Mouse (Mus musculus): Measurements from ENCODE around the gene Abce1. TPM values are rescaled to one million over a fixed set of nuclear protein-coding genes. Genes with fewer than 3 reads are reported as not detected.

Abce1 gene
- total RNA-seq, 1 experiment from 2014 or later = 80.1 TPM

DNA sequence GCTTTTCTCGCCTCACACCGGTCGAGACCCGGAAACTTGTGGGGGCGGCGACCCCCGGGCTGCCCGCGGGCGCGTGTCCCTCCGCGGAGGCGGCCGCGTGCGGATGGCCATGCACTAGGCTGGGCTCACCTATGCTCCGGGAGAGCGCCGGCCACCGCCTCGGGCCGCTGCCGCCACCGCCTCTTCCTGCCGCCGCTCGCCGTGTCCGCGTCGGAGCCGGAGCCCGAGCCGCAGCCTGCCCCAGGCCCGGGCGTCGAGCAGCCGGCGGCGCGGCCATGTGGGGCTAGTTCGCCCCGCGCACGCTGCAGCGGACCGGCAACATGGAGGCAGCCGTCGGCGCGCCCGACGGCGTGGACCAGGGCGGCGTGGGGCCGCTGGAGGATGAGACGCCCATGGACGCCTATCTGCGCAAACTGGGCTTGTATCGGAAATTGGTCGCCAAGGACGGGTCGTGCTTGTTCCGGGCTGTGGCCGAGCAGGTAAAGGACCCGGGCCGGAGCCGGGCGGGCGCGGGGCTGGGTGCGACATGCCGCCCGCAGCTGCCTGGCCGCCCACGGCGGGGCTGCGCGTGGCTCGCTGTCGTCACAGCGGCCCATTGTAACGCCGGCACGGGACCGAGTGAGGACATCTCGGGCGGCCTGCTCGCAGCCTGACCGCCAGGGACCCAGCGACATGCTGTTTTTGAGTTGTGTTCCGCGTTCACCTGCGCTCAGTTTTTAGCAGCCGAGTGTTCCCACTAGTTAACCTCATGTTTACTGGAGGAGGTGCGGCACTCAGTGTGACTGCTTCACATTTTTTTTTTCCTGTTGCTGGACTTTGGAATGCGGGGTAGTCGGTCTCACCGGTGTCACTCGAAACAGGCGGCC is 71.7 kb downstream of the Abce1 start, which contains the start of gene Otud4:
Otud4 (plus strand) TSS at position 33 of the 866 bp plus-strand sequence.
- peak; percentile 55 for DNase-seq

GRCm38 (mm10) chr8:79638707-79639549 is 72.6 kb downstream of the Abce1 start:
- peak; percentile 95 for DNase-seq

GRCm38 (mm10) chr8:79638001-79638706 is 73.4 kb downstream of the Abce1 start:
- no peak for DNase-seq

DNA sequence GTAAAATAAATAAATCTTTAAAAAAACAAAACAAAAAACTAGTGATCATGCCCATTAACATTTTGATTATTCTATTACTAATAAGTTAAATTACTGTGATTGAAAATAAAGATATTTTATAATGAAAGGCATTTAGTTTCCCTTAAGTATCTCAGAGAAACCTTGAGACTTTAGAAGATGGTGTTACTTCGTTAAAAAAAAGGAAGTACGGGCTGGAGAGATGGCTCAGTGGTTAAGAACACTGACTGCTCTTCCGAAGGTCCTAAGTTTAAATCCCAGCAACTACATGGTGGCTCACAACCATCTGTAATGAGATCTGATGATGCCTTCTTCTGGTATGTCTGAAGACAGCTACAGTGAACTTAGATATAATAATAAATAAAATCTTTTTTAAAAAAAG is 74.3 kb downstream of the Abce1 start:
- DNase-seq = no peak

DNA sequence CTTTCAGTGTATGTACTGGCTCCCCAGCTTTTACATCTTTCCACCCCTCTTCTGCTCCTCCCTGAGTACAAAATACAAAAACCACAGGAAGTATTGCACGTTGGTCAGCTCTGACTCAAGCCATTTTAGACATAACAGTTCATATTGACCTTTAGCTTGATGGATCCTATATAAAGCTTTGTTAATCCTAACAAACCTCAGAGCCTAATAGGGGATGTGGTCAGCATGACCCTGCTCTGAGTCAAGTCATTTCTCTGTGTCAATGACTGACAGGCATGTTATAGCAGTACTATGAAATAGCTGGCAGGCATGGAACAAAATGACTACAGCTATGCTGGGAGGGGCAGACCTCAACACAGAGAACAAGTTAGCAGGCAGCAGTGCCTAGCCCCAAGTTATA is 75.4 kb downstream of the Abce1 start:
- no peak for DNase-seq

- no peak for DNase-seq
These were observed 76.0 kb downstream of the Abce1 start for GRCm38 (mm10) chr8:79635491-79635890.

Other genes starting within 250 kb of the Abce1 start
- 51.5 and 60.6 TPM in 2 replicates for gene Otud4, start 72.1 kb downstream of the Abce1 start, total RNA-seq (2021)
- 9.8 and 12.7 TPM in 2 replicates for gene Anapc10, start 80 bp upstream of the Abce1 start, total RNA-seq (2021)